Mouse (Mus musculus) MEL (cell line): ENCODE results near the gene Fam222a. TPM values are rescaled to one million over a fixed set of nuclear protein-coding genes. Genes with fewer than 3 reads are reported as not detected.

ENCODE experiments used
- DNase-seq: peaks from one replicate; pipeline ENCODE4 v3.0.0; 2011; ENCODE audit warnings: low read depth, low spot score
- H3K27ac ChIP-seq: 2 replicates; pipeline ENCODE4 v1.5.1; 2012; ENCODE audit warnings: low read depth, mild to moderate bottlenecking, control low read depth, low read length, moderate library complexity; ENCODE audit not compliant: control insufficient read depth
- H3K27me3 ChIP-seq, 2 experiments: fragments of 150-350 bp in 1 of 2; sonication (generic) in 1 of 2; 2 replicates each; pipeline ENCODE4 v1.6.1; 2012; ENCODE audit warnings: low read length in 2 of 2, mild to moderate bottlenecking in 2 of 2, improper control_type of control experiment in 1 of 2, moderate library complexity in 1 of 2; ENCODE audit not compliant: insufficient read depth in 2 of 2, control insufficient read depth in 1 of 2
- H3K36me3 ChIP-seq, 2 experiments: 2 replicates each; pipeline ENCODE4 v1.6.1; 2012 to 2014; ENCODE audit warnings: low read length in 2 of 2, improper control_type of control experiment in 1 of 2, inconsistent platforms in 1 of 2, mild to moderate bottlenecking in 1 of 2; ENCODE audit not compliant: insufficient read depth in 2 of 2, control insufficient read depth in 1 of 2
- H3K4me1 ChIP-seq, 2 experiments: fragments of 150-350 bp in 1 of 2; sonication (generic) in 1 of 2; 2 replicates each; pipeline ENCODE4 v1.6.1; 2012; ENCODE audit warnings: low read length in 2 of 2, improper control_type of control experiment in 1 of 2, mild to moderate bottlenecking in 1 of 2; ENCODE audit not compliant: insufficient read depth in 2 of 2, control insufficient read depth in 1 of 2
- H3K4me3 ChIP-seq, 2 experiments: fragments of 150-350 bp in 1 of 2; sonication (generic) in 1 of 2; 2 replicates each; pipeline ENCODE4 v1.5.1; 2012; ENCODE audit warnings: low read depth in 2 of 2, low read length in 2 of 2, mild to moderate bottlenecking in 2 of 2, moderate library complexity in 2 of 2, control low read depth in 1 of 2, improper control_type of control experiment in 1 of 2; ENCODE audit not compliant: control insufficient read depth in 1 of 2, insufficient read depth in 1 of 2
- H3K79me2 ChIP-seq: 2 replicates; pipeline ENCODE4 v1.6.1; 2012; ENCODE audit warnings: mild to moderate bottlenecking, low read length, moderate library complexity; ENCODE audit not compliant: control insufficient read depth, poor library complexity, insufficient read depth
- H3K9ac ChIP-seq: 2 replicates; pipeline ENCODE4 v1.6.1; 2012; ENCODE audit warnings: low read depth, mild to moderate bottlenecking, control low read depth, low read length, moderate library complexity; ENCODE audit not compliant: control insufficient read depth, poor library complexity, severe bottlenecking
- H3K9me3 ChIP-seq: fragments of 150-350 bp; sonication (generic); replicated peaks from 2 replicates; pipeline ENCODE4 v1.6.1; 2012; ENCODE audit warnings: mild to moderate bottlenecking, low read length, improper control_type of control experiment, moderate library complexity; ENCODE audit not compliant: insufficient read depth
- BHLHE40 ChIP-seq: IDR thresholded peaks from 2 replicates; pipeline ENCODE4 v1.6.1; 2012; ENCODE audit warnings: low read depth, mild to moderate bottlenecking, inconsistent platforms, low read length, improper control_type of control experiment, borderline replicate concordance
- CTCF ChIP-seq, 3 experiments: IDR thresholded peaks in 2 of 3; conservative IDR thresholded peaks in 1 of 3; 2 replicates each; pipeline ENCODE4 v1.5.1; 2011 to 2012; ENCODE audit warnings: low read length in 3 of 3, low read depth in 2 of 3, mild to moderate bottlenecking in 2 of 3, improper control_type of control experiment in 1 of 3, inconsistent platforms in 1 of 3, mixed read lengths in 1 of 3, moderate library complexity in 1 of 3; ENCODE audit not compliant: control insufficient read depth in 1 of 3, insufficient read depth in 1 of 3, poor library complexity in 1 of 3, severe bottlenecking in 1 of 3
- EP300 ChIP-seq, 2 experiments: IDR thresholded peaks; 2 replicates each; pipeline ENCODE4 v1.6.1; 2011; ENCODE audit warnings: improper control_type of control experiment in 2 of 2, low read length in 2 of 2, low read depth in 1 of 2, mild to moderate bottlenecking in 1 of 2
- ETS1 ChIP-seq: IDR thresholded peaks from 2 replicates; pipeline ENCODE4 v1.6.1; 2012; ENCODE audit warnings: low read depth, mild to moderate bottlenecking, inconsistent platforms, low read length, improper control_type of control experiment, moderate library complexity
- GABPA ChIP-seq: IDR thresholded peaks from 2 replicates; pipeline ENCODE4 v1.6.1; 2012; ENCODE audit warnings: low read depth, mild to moderate bottlenecking, inconsistent platforms, low read length, improper control_type of control experiment, moderate library complexity
- JUND ChIP-seq: IDR thresholded peaks from 2 replicates; pipeline ENCODE4 v1.6.1; 2011; ENCODE audit warnings: low read depth, mild to moderate bottlenecking, improper control_type of control experiment, low read length
- MAZ ChIP-seq: IDR thresholded peaks from 2 replicates; pipeline ENCODE4 v1.6.1; 2012; ENCODE audit warnings: low read depth, mild to moderate bottlenecking, inconsistent platforms, low read length, improper control_type of control experiment
- MXI1 ChIP-seq: IDR thresholded peaks from 2 replicates; pipeline ENCODE4 v1.6.1; 2011; ENCODE audit warnings: mild to moderate bottlenecking, low read depth, low read length, improper control_type of control experiment
- MYB ChIP-seq: IDR thresholded peaks from 2 replicates; pipeline ENCODE4 v1.6.1; 2011; ENCODE audit warnings: mild to moderate bottlenecking, low read depth, low read length, improper control_type of control experiment
- MYC ChIP-seq: IDR thresholded peaks from 2 replicates; pipeline ENCODE4 v1.6.1; 2011; ENCODE audit warnings: low read depth, mild to moderate bottlenecking, low read length, improper control_type of control experiment, moderate library complexity
- NELFE ChIP-seq: IDR thresholded peaks from 2 replicates; pipeline ENCODE4 v1.6.1; 2011; ENCODE audit warnings: low read depth, low read length, improper control_type of control experiment
- NRF1 ChIP-seq: IDR thresholded peaks from 2 replicates; pipeline ENCODE4 v1.6.1; 2014; ENCODE audit warnings: low read depth, mild to moderate bottlenecking, inconsistent platforms, low read length, improper control_type of control experiment, moderate library complexity; ENCODE audit not compliant: poor library complexity, insufficient read depth, severe bottlenecking
- POLR2A ChIP-seq, 2 experiments: IDR thresholded peaks; 2 replicates each; pipeline ENCODE4 v1.6.1; 2011 to 2012; ENCODE audit warnings: low read length in 2 of 2, mild to moderate bottlenecking in 2 of 2, control low read depth in 1 of 2, improper control_type of control experiment in 1 of 2, low read depth in 1 of 2, moderate library complexity in 1 of 2; ENCODE audit not compliant: control insufficient read depth in 1 of 2, insufficient read depth in 1 of 2, poor library complexity in 1 of 2
- POLR2AphosphoS5 ChIP-seq: IDR thresholded peaks from 2 replicates; pipeline ENCODE4 v1.6.1; 2012; ENCODE audit warnings: low read depth, borderline replicate concordance, mild to moderate bottlenecking, inconsistent platforms, low read length, moderate library complexity, mixed read lengths
- RAD21 ChIP-seq: IDR thresholded peaks from 2 replicates; pipeline ENCODE4 v1.6.1; 2011; ENCODE audit warnings: mild to moderate bottlenecking, low read depth, low read length, improper control_type of control experiment
- SIN3A ChIP-seq: IDR thresholded peaks from 2 replicates; pipeline ENCODE4 v1.6.1; 2012; ENCODE audit warnings: low read length, improper control_type of control experiment, inconsistent platforms
- TAL1 ChIP-seq: IDR thresholded peaks from 2 replicates; pipeline ENCODE4 v1.6.1; 2012; ENCODE audit warnings: mild to moderate bottlenecking, inconsistent platforms, low read length, moderate library complexity, mixed read lengths
- TBP ChIP-seq: IDR thresholded peaks from 2 replicates; pipeline ENCODE4 v1.8.0; 2011; ENCODE audit warnings: low read depth, low read length, improper control_type of control experiment
- TCF12 ChIP-seq: IDR thresholded peaks from 2 replicates; pipeline ENCODE4 v1.6.1; 2014; ENCODE audit warnings: low read depth, mild to moderate bottlenecking, inconsistent platforms, low read length, improper control_type of control experiment, moderate library complexity
- UBTF ChIP-seq: IDR thresholded peaks from 2 replicates; pipeline ENCODE4 v1.6.1; 2012; ENCODE audit warnings: low read depth, mild to moderate bottlenecking, inconsistent platforms, low read length, improper control_type of control experiment, moderate library complexity, borderline replicate concordance; ENCODE audit not compliant: insufficient read depth
- ZKSCAN1 ChIP-seq: IDR thresholded peaks from 2 replicates; pipeline ENCODE4 v1.6.1; 2012; ENCODE audit warnings: low read depth, mild to moderate bottlenecking, inconsistent platforms, low read length, improper control_type of control experiment, moderate library complexity
- ZNF384 ChIP-seq: IDR thresholded peaks from 2 replicates; pipeline ENCODE4 v1.6.1; 2012; ENCODE audit warnings: low read depth, mild to moderate bottlenecking, inconsistent platforms, low read length, improper control_type of control experiment
- polyA plus RNA-seq, 2 experiments: library from polyadenylated mRNA; stranded (reverse) in 1 of 2; unstranded in 1 of 2; fragments of >175 nt in 1 of 2; fragments of >200 nt in 1 of 2; gene quantifications; 2 replicates each; pipeline versions ENCODE4 v1.2.1 to v1.2.4; 2012; ENCODE audit warnings: low replicate concordance in 2 of 2, low read depth in 1 of 2; ENCODE audit not compliant: insufficient read length in 2 of 2, insufficient read depth in 1 of 2, missing spikeins in 1 of 2
- total RNA-seq: library from RNA; depleted of rRNA; stranded (reverse); fragments of 300-350 nt; gene quantifications from 2 replicates; pipeline ENCODE4 v1.2.3, GENCODE M21; 2012

Gene Fam222a
- total and polyA plus RNA-seq, 3 experiments = 0.27 to 0.70 TPM; not detected in 1

GRCm38 (mm10) chr5:114587908-114588307 is 20.1 kb downstream of the Fam222a start:
- Histone ChIP-seq H3K27ac (no peak overlapping the region), H3K4me1 (peaks cover 0 to 35% of the 10 kb centered on the region in 2 experiments; a peak in 3 of 4 replicates), H3K36me3 (peaks cover 0 to 17% of the 10 kb centered on the region in 2 experiments; a peak in 2 of 4 replicates), H3K9ac (no peak overlapping the region), H3K9me3 (no peaks in the 10 kb centered on the region), H3K79me2 (no peaks in the 10 kb centered on the region), H3K27me3 (no peaks in the 10 kb centered on the region), H3K4me3 (no peak overlapping the region)
- DNase-seq = peak; percentile 84
- TF ChIP-seq CTCF (IDR thresholded peaks at IDR 0.05 in 2 of 3, conservative IDR thresholded peaks at IDR 0.05 in 1 of 3; ENCODE audit: control insufficient read depth in 1 of 3, insufficient read depth in 1 of 3, low read depth in 2 of 3, low read length in 3 of 3, poor library complexity in 1 of 3, severe bottlenecking in 1 of 3) (no peak), MXI1 (peak; percentile 83), EP300 (IDR thresholded peaks at IDR 0.05; ENCODE audit: low read depth in 1 of 2, low read length in 2 of 2) (peak in 1 of 2 experiments; percentile 40; a peak in 1 of 4 replicates), MYB (no peak), TBP (no peak), ETS1 (peak; percentile 48; the same call in 1 of the 2 replicates), SIN3A (peak; percentile 96), NRF1 (0 out of 2 replicates have a peak, but pooled peaks have one; percentile 15), MAZ (peak; percentile 75; the same call in 1 of the 2 replicates)

DNA sequence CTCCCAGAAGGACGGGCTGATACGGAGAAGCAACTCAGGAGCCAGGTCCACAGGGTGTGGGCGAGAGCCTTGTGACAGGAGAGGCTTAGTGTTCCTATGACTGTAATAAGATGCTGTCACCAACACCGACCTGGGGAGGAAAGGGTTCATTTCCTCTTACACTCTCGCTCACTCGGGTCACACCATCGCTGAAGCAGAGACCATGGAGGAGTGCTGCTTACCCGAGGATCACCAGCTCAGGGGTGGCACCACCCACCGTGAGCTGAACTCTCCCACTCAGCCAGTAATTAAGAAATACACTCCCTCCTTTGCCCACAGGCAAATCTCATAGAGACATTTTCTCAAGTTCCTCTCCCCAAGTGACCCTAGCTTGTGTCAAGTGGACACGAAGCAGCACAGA is 20.6 kb downstream of the Fam222a start:
- H3K9me3 ChIP-seq = no peaks in the 10 kb centered on the region
- peaks cover 0 to 29% of the 10 kb centered on the region in 2 experiments; a peak in 3 of 4 replicates for H3K4me1 ChIP-seq
- no peak for DNase-seq
- TF ChIP-seq TAL1 = no peak
- TF ChIP-seq BHLHE40 = no peak
- no peak for TF ChIP-seq NELFE
- TF ChIP-seq MYC = no peak
- TF ChIP-seq ZNF384 = no peak
- no peak for TF ChIP-seq ZKSCAN1
- no peak for TF ChIP-seq TCF12
- no peak for TF ChIP-seq GABPA
- no peak for TF ChIP-seq RAD21
- no peak for TF ChIP-seq POLR2A (IDR thresholded peaks at IDR 0.05; ENCODE audit: control insufficient read depth in 1 of 2, insufficient read depth in 1 of 2, low read depth in 1 of 2, low read length in 2 of 2, poor library complexity in 1 of 2)
- TF ChIP-seq NRF1 = no peak
- no peak for TF ChIP-seq POLR2AphosphoS5
- TF ChIP-seq UBTF = no peak
- TF ChIP-seq SIN3A = no peak
- TF ChIP-seq EP300 (IDR thresholded peaks at IDR 0.05; ENCODE audit: low read depth in 1 of 2, low read length in 2 of 2) = no peak
- TF ChIP-seq JUND = no peak
- peaks cover 0 to 17% of the 10 kb centered on the region in 2 experiments; a peak in 2 of 4 replicates for H3K36me3 ChIP-seq
- H3K27ac ChIP-seq = no peak overlapping the region
- no peaks in the 10 kb centered on the region for H3K79me2 ChIP-seq
- H3K9ac ChIP-seq = no peak overlapping the region
- no peak overlapping the region for H3K4me3 ChIP-seq
- H3K27me3 ChIP-seq = no peaks in the 10 kb centered on the region
